Mouse (Mus musculus): ENCODE results near the gene Fam90a1b. TPM values are rescaled to one million over a fixed set of nuclear protein-coding genes. Genes with fewer than 3 reads are reported as not detected.
"Not testable (repeated sequence)": the region's sequence is repeated elsewhere in the genome, so short reads cannot be mapped to it uniquely, and the experiment has no call there.

Fam90a1b gene
- polyA plus RNA-seq (2015; fragmentation: Nextera tagmentation; extraction: Ambion mirVana) = 0.10 and 0.15 TPM in 2 replicates

DNA sequence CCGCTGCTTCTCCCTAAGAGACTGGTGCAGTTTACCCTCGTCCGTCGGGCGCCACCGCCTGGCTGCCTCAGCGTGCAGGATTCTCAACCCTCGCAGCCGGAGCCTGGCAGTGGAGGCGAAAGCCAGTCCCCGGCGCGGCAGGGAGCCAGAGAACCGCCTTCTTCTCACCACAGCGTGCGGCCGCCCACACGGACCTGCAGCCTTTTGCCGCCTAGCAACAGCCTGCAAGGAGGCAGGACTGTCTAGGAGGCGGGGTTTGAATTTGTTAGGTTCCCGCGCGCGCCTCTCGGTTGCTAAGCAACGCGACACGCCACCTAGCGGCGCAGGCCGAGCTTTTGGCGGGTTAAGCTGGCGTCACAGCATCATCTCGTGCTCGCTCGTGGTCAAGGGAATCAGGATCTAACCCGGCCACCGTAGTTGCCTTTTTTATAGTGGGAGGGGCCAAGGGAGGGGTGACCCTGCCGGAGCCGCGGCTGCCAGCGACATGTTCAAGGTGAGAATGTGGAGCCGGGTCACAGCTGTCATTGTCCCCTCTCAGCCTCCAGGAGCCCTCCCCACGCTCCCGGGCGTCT, at the start of gene Fam90a1b, which contains the start of gene Apoo:
Gene Fam90a1b (minus strand): TSS at position 108 of the 572 bp plus-strand sequence.
Gene Apoo (plus strand): TSS at position 448 of the 572 bp plus-strand sequence.
- ATAC-seq = peak; percentile 99
- Histone ChIP-seq H3K36me3 (no peaks in the 10 kb centered on the region), H3K27ac (peak within 1 kb of the TSS; percentile 51; the same call in 1 of the 2 replicates), H3K9ac (replicated peaks) (peak within 1 kb of the TSS; percentile 69), H3K4me1 (replicated peaks) (peaks cover 10% of the 10 kb centered on the region), H3K9me3 (no peaks in the 10 kb centered on the region), H3K4me3 (replicated peaks) (peak within 1 kb of the TSS; percentile 58), H3K4me2 (replicated peaks) (peak within 1 kb of the TSS; percentile 50), H3K27me3 (peaks cover 83% of the 10 kb centered on the region)
- WGBS = 24% methylated on average over 46 of the region's 46 CpGs

DNA sequence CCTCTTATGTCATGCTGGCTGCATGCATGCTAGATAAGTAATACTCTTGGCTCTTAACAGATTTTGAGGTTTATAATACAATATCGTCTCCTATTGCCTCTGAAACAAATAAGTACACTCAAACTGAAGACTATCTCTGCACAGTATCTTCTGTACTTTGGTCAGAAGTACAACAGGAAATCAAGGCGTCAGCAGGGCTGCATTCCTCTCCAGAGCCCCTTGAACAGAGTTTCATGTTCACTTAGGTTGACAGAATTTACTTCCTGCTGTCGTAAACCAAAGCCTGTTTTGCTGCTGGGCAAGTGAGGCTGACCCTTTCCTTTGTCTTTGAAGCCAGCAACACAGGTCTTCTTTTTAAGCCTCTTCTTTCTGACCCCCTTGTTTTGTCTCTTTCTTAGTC, 42.4 kb upstream of the Fam90a1b start:
- Histone ChIP-seq H3K36me3 (no peaks in the 10 kb centered on the region), H3K9me3 (no peaks in the 10 kb centered on the region), H3K9ac (replicated peaks) (no peak overlapping the region), H3K4me3 (replicated peaks) (no peak overlapping the region), H3K27ac (no peak overlapping the region), H3K27me3 (peaks cover 44% of the 10 kb centered on the region), H3K4me2 (replicated peaks) (no peak overlapping the region), H3K4me1 (replicated peaks) (no peaks in the 10 kb centered on the region)
- WGBS = 50% methylated on average over 3 of the region's 3 CpGs
- ATAC-seq = no peak

DNA sequence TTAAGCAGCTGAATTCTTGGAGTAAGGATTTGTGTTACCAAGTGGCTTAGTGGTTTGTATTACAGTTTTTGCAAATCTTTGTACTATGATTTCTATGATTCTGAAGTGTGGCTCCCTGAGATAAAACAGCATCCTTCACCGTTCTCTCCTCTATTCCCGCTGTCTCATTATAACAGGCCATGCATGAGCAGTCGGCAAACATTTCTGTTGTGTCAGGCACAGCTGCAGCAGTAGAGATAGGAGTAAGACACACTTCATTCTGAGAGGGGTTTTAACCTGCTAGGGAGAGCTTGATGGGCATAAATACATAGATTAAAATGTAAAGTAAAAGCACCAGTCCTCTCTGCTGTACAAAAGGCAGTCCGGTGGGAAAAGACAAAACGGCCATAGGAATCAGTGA, 12.2 kb upstream of the Fam90a1b start:
- H3K4me3 ChIP-seq (replicated peaks) = no peak overlapping the region
- no peak overlapping the region for H3K27ac ChIP-seq
- H3K27me3 ChIP-seq = peaks cover 65% of the 10 kb centered on the region
- peak; percentile 66; the same call in 1 of the 2 replicates for ATAC-seq
- H3K9ac ChIP-seq (replicated peaks) = no peak overlapping the region
- 68% methylated on average over 5 of the region's 5 CpGs for WGBS
- no peak overlapping the region for H3K4me2 ChIP-seq (replicated peaks)
- peaks cover 12% of the 10 kb centered on the region for H3K36me3 ChIP-seq
- no peaks in the 10 kb centered on the region for H3K4me1 ChIP-seq (replicated peaks)
- H3K9me3 ChIP-seq = no peaks in the 10 kb centered on the region

DNA sequence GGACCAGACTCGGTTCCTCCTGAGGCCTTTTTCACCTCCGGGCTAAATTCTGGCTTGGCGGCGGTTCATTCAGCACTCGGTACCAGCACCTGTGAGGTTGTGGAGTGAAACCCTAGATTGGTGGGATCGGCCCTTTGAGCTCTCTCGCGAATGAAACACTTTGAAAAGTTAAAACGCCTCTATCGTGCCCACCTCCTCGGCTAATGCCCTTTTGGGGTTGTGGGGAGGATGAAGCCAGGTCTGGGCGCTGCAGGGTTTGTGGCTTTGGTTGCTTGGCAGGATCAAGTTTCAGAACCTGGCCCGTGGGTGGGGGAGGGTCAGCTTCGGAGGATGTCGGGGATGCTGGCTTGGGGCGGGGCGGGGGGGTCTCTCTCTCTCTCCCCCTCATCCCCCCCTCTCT, 671 bp upstream of the Fam90a1b start:
- H3K27ac ChIP-seq = peak overlapping the region; percentile 51; the same call in 1 of the 2 replicates
- H3K9ac ChIP-seq (replicated peaks) = peak overlapping the region; percentile 69
- peak overlapping the region; percentile 58 for H3K4me3 ChIP-seq (replicated peaks)
- peaks cover 81% of the 10 kb centered on the region for H3K27me3 ChIP-seq
- H3K9me3 ChIP-seq = no peaks in the 10 kb centered on the region
- H3K36me3 ChIP-seq = no peaks in the 10 kb centered on the region
- H3K4me1 ChIP-seq (replicated peaks) = peaks cover 10% of the 10 kb centered on the region
- no peak for ATAC-seq
- H3K4me2 ChIP-seq (replicated peaks) = peak overlapping the region; percentile 50
- 27% methylated on average over 17 of the region's 17 CpGs for WGBS

DNA sequence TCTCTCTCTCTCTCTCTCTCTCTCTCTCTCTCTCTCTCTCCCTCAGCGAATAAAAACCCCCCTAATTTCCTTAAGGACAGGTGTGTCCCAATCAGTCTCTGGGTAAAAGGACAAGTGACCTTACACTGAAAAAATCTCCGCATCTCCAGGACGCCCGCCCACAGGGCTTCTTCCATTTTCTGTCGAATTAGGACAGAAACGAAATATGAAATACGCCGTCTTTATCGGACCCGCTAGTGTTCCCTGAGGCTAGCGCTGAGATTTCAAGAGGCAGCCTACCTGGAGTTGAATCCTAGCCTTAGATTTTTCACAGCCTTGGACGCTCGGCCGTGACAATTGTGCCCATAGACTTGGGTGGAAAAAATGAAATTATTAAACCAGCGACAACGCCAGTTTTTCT, 548 bp downstream of the Fam90a1b start:
- Histone ChIP-seq H3K4me3 (replicated peaks) (peak overlapping the region; percentile 58), H3K9me3 (no peaks in the 10 kb centered on the region), H3K27me3 (peaks cover 80% of the 10 kb centered on the region), H3K4me1 (replicated peaks) (peaks cover 10% of the 10 kb centered on the region), H3K27ac (no peak overlapping the region), H3K36me3 (no peaks in the 10 kb centered on the region), H3K9ac (replicated peaks) (no peak overlapping the region), H3K4me2 (replicated peaks) (peak overlapping the region; percentile 50)
- 23% methylated on average over 16 of the region's 16 CpGs for WGBS
- ATAC-seq = no peak

DNA sequence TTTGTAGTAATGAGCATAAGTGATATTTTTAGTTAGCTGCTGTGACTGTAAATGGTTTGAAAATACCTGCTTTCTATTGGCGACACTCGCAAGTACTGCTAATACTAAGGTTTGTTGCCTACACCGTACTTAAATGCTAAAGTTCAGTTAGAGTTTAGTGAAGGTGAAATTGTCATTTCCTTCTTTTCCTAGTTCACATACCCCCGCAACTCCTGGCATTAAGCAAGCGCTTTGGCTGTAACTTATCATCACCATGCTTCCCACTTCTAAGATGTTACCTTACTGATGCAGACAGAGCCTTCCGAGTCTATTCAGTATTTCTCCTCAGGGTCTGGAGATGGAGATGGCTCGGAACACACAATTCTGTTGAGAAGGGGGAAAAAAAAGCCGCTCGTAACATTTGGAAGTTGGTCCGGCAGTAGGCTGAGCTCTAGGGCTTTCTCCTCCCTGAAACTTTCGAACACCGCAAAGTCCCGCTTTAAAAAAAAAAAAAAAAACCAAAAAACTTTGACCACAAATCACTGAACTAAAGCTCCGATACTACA, 1.1 kb downstream of the Fam90a1b start:
- Histone ChIP-seq H3K4me1 (replicated peaks) (peaks cover 10% of the 10 kb centered on the region), H3K4me2 (replicated peaks) (peak overlapping the region; percentile 50), H3K27ac (no peak overlapping the region), H3K9me3 (no peaks in the 10 kb centered on the region), H3K9ac (replicated peaks) (no peak overlapping the region), H3K4me3 (replicated peaks) (peak overlapping the region; percentile 58), H3K36me3 (no peaks in the 10 kb centered on the region), H3K27me3 (peaks cover 81% of the 10 kb centered on the region)
- WGBS = 25% methylated on average over 14 of the region's 14 CpGs
- no peak for ATAC-seq

DNA sequence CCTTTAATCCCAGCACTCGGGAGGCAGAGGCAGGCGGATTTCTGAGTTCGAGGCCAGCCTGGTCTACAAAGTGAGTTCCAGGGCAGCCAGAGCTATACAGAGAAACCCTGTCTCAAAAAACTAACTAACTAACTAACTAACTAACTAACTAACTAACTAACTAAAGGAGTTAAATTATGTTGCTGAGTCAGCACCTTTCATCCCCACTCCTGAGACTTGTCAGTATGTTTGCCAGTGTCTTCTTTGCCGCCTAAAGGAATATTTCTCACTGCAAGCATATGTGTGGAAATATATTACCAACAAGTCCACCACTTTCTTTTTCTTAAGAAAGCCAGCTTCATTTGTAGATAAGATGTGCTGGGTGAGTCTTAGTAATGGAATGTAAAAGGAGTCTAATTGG, 22.9 kb downstream of the Fam90a1b start:
- not testable (repeated sequence) for H3K9me3 ChIP-seq; H3K36me3 ChIP-seq; H3K4me2 ChIP-seq (replicated peaks); H3K9ac ChIP-seq (replicated peaks); H3K27ac ChIP-seq; H3K4me1 ChIP-seq (replicated peaks); H3K4me3 ChIP-seq (replicated peaks); ATAC-seq
- H3K27me3 ChIP-seq = peaks cover 57% of the 10 kb centered on the region
- WGBS = 94% methylated on average over 4 of the region's 4 CpGs

DNA sequence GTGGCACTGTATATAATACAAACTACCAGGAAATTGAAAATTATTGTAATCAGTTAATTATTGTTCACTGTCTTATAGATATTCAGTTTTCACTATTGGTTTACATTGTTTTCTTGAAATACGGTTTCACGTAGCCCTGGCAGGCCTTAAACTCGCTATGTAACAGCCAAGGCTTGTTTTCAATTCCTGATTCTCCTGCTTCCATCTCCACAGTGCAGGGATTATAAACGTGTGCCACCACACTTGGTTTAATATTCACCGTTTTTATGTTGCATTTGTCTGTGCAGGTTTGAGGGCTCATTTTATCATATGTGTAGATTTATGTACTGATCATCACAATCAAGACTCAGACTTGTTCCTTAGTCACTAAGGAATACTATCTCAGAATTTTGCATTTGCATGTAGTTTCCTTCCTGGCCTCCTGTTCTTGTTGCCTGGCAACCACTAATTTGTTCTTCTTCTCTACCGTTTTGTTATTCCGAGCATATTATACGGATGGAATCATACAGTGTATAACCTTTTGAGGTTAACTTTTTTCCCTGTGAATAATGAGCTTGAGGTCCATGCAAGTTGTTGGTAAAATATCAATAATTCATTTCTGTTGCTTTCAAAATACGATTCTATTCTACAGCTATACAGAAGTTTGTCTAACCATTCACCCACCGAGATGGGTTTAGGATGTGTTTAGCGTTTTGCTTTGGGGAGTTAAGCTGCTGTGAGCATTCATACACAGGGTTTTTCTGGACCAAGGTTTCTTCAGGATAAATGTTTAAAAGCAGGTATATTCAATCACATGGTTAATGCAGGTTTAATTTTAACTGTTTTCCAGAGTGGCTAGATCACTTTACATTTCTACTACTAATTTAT, 45.3 kb downstream of the Fam90a1b start:
- peaks cover 65% of the 10 kb centered on the region for H3K27me3 ChIP-seq
- no peak overlapping the region for H3K4me2 ChIP-seq (replicated peaks)
- H3K9me3 ChIP-seq = no peaks in the 10 kb centered on the region
- WGBS = 63% methylated on average over 11 of the region's 11 CpGs
- H3K36me3 ChIP-seq = no peaks in the 10 kb centered on the region
- no peak overlapping the region for H3K4me3 ChIP-seq (replicated peaks)
- no peak overlapping the region; the same call in 1 of the 2 replicates for H3K27ac ChIP-seq
- peak; percentile 65 for ATAC-seq
- no peaks in the 10 kb centered on the region for H3K4me1 ChIP-seq (replicated peaks)
- H3K9ac ChIP-seq (replicated peaks) = no peak overlapping the region

Small RNAs within 50 kb of the gene (microRNA-seq; reads per million reads assigned to microRNA genes)
- gene Gm44477 = not detected

Other genes starting within 250 kb of the Fam90a1b start
- 29.7 and 31.0 TPM in 2 replicates for gene Zfx, start 243.1 kb downstream of the Fam90a1b start, polyA plus RNA-seq (2015; fragmentation: Nextera tagmentation; extraction: Ambion mirVana)
- 98.2 and 103 TPM in 2 replicates for gene Eif2s3x, start 153.9 kb downstream of the Fam90a1b start, polyA plus RNA-seq (2015; fragmentation: Nextera tagmentation; extraction: Ambion mirVana)
- 10.5 and 11.1 TPM in 2 replicates for gene Klhl15, start 132.2 kb downstream of the Fam90a1b start, polyA plus RNA-seq (2015; fragmentation: Nextera tagmentation; extraction: Ambion mirVana)
- gene Apoo, start 340 bp upstream of the Fam90a1b start, polyA plus RNA-seq (2015; fragmentation: Nextera tagmentation; extraction: Ambion mirVana) = 128 and 135 TPM in 2 replicates
- 1,114 and 1,161 TPM in 2 replicates for gene Maged1, start 175.4 kb upstream of the Fam90a1b start, polyA plus RNA-seq (2015; fragmentation: Nextera tagmentation; extraction: Ambion mirVana)

Measured in midbrain, embryonic 13.5 days (tissue).